Mouse (Mus musculus) monocyte, adult 2 months (primary cell): ENCODE measurements at regions not wholly inside any gene's neighbourhood (a gene's known extent, or its start where the extent isn't known, plus 50 kb on each side); places are given as distances from the start of the nearest gene placed in this dataset.

ENCODE experiments used
- DNase-seq, 2 experiments: peaks; one replicate each; pipeline ENCODE4 v3.0.0; 2022; ENCODE audit warnings: low spot score in 2 of 2, low read depth in 1 of 2

DNA sequence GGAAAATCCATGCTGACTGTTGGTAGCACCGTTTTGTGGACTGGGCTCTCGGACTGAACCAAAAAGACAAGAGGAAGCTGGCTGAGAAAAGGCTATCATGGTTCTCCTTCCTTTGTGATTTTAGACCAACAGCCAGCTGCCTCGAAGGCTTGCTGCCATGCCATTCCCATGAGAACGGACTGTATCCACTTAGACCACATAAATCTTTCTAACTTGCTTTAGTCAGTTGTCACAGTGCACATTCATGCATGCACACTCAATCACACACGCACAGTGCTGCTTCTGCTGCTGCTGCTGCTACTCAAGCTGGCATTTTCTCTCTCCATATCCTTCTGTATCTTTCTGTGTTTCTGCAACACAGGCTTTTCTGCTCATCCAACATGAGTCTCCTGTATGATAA is 1405.8 kb downstream of the Gsdmc2 start:
- DNase-seq: no peak

DNA sequence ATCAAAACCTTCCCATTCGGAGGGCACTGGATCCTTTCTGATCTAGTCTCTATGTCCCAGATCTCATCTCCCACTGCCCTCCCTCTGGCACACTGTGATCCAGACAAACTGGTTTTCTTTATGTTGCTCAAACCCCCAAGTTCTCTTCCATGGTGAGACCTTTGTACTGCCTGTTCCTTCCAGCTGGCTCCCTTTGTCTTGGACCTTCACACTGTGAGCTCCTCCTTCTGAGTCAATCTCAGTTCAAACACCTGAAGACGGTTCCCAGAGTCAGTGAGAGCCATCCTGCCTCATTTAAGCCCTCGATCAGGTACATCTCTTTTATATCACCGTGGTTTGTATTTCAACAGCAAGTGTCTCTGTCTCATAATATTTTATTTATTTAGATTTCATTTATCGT is 1408.3 kb downstream of the Gsdmc2 start:
- no peak for DNase-seq

DNA sequence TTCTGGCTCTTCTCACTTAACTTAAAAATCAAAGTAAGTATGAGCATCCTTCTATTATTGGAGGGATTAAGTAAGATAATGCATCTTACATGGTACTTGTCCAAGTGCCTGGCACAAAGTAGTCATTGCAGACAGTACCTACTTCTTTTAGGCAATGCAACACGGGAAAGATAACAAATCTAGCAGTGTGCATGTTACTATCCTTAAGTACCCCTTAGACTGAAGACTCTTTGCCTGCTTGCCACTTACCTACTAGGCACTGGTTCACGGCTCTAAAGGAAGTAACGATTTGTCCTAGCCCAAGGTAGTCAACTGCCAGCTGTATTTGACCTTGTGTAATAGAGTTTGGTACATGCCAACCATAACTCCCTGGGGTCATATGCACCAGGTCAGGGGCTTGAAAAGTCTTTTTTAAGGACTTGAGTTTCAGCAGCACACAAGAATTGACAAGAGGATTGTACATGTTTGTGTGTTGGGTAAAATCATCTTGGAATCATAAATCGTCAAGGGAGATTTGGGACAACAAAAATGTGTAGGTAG is 1409.8 kb downstream of the Gsdmc2 start:
- no peak for DNase-seq

DNA sequence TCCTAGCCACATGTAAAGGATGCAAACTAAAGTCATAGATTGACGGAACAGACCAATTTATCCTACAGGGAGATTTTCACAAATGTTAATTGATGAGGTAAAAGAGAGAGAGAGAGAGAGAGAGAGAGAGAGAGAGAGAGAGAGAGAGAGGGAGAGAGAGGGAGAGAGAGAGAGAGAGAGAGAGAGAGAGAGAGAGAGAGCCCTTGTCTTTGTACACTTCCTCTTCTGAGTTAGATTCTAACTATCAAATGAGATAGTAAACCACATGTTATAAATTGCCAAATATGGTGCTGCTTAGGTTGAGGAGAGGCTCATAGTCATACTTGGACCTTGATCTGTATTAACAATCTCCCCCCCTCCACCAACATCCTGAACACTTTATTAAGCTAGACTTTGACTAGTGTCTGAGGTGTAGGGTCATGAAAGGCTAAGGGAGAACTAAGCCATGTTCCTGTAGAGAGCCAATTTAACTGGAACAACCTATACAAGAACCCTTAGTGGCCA is 1412.2 kb downstream of the Gsdmc2 start:
- no peak for DNase-seq

DNA sequence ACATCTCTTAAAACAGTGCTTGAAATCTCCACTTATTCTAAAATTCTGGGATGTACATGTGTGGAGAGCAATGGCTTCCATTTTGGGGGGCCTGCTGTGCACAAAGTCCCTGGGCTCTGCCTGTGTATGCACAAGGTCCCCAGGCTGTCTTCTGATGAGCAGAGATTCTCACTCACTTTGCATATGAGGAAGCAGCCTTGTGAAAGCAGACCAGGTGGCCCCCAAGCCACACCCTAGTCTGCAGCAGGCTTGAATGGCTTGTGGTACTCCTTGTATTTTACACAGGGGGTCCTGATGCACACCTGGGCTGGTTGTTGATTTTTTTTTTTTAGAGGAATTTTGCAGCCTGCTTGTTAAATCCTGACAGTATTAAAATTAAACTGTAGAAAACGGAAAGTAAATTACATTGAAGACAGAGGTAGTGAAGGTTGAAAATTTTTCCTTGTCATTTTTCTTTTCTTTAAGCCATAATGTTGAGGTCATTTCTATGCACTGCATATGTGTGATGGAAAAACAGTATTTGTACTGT is 1413.8 kb downstream of the Gsdmc2 start:
- no peak for DNase-seq

DNA sequence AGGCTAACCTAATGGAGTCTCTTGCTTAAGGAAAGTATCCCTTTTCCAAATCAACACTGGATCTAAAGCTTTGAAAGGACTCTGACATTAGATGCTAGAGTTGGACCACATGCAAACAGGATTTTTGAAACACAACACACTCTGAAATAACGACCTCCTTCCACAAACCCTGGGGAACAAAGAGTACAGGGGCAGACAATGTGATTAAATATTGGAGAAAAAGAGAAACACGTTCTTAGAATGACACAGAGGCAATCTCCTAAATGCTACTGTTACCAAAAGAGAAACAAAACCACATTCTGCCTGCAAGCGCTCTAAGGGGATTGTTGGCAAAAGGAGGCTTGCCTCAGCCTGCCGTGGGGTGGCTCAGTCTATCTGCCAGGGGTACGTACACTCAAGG is 1422.0 kb downstream of the Gsdmc2 start:
- no peak for DNase-seq

DNA sequence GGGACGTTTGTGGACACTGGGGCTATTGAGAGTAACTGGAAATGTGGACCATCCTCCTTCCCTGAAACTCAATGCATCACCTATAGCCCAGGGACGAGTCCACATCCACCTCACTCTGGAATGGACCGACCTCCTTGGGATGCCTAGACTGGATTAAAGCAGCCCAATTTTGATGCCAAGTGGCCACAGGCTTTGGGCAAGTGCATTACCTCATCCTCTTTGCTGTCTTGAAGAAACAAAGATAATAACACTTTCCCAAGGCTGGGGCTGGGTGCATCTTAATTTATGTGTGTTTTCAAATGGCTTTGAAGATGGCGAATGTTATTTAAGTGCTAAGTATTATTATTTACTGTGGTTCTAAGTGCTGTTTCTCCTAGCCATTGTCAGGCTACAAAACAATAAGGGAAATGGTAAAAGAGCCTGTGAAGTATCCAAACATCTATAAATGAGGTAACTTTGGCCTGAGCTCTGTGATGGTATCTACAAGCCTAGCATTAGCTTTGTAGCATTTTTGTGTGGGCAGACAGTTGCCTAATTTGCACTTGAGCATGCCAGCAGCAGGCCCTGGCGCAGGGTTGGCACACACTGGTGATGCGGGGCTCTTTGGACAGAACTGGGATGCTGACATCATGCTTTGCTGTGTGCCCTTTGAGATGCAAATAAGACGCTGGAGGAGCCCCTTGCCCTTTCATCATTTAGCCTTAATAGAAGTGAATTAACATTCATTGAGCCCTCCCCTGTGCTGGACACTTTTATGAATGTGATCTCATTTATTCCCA is 1423.7 kb downstream of the Gsdmc2 start:
- DNase-seq: no peak

DNA sequence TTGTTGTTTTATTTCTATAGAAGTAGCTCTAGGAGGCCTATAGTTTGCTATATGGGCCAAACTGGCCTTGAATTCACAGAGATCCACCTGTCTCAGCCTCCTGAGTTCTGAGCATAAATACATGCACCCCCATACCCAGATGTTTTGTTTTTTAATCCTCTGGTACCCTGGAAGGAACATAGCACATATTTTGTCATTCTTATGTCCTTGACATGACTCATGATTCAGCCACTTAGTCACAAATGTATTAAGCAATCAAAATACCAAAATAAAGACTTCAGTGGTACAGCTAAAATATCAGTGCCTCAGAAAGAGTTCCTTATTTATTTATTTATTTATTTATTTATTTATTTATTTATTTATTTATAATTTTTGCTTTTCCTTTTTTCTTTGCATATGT is 1428.3 kb downstream of the Gsdmc2 start:
- DNase-seq: no peak

DNA sequence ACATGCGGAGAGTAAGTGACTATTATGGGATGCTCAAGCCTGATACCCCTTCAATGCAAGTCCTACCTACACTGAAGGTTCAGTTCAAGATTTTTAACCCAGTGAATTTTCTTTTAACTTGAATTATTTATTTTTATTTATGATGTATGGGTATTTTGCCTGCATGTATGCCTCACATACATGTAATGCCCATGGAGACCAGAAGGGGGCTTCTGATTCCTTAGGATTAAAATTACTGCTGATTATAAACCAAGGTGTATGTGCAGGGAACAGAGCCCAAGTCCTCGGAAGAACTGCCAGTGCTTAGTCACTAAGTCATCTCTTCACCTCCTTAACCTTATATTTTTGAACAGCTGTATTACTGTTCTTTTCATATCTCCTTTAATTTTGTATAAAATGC is 1431.3 kb downstream of the Gsdmc2 start:
- DNase-seq: no peak

DNA sequence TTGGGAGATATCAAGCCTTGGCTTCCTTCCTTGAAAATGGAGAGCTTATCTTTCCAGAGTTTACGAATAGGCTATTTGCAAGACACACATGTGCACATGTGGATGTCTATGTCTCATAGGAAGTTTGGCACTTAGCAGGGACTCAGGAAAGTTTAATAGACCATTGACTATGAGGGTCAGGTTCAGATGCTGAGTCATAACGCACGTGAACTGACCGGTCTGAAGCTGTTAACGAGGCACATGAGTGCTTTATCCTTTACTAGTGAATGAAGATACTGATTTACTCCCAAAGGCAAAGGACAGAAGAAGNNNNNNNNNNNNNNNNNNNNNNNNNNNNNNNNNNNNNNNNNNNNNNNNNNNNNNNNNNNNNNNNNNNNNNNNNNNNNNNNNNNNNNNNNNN is 1442.8 kb downstream of the Gsdmc2 start:
- no peak for DNase-seq

DNA sequence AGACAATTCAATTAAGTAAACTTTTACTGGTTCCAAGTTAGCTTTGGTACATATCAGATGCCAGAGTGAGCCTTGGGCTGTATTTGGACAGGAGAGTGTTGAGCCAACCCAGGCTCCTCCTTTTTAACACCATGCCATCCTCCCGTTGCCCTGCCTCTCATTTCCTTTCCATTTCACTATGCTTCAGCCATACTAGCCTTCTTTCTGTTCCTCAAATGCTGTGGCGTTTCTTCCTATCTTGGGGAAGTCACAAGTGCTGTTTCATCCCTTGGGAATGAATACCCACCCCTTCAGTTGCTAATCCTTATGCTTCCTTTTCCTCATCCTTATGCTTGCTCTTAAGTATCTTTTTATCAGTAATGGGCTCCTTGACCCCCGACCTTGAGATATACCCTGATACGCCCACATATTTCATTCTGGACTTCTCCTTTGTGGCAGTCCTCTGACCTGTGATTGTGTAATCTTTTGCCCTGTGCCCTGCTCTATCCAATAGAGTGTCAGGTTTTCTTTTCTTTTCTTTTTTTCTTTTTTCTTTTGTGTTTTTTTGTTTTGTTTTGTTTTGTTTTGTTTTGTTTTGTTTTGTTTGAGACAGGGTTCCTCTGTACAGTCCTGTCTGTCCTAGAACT is 1443.9 kb downstream of the Gsdmc2 start:
- peak; percentile 1 to 14 for DNase-seq

DNA sequence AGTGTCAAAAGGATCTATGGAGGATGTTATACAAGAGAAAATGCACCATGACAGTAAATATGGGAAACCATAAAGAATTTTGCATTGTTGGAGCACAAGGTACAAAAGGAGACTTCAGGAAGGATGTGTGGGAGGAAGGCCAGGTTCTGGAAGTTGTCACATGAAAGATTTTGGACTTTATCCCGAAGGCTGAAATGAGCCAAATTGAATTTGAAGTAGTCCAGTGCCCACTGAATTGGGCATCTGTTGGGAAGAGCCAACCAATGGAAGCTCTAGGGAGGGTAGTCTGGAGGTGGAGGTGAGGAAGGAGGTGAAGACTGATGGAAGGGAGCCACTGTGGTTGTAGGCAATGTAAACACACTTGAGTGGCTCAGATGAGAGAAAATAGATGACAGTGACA is 1445.6 kb downstream of the Gsdmc2 start:
- DNase-seq: no peak

DNA sequence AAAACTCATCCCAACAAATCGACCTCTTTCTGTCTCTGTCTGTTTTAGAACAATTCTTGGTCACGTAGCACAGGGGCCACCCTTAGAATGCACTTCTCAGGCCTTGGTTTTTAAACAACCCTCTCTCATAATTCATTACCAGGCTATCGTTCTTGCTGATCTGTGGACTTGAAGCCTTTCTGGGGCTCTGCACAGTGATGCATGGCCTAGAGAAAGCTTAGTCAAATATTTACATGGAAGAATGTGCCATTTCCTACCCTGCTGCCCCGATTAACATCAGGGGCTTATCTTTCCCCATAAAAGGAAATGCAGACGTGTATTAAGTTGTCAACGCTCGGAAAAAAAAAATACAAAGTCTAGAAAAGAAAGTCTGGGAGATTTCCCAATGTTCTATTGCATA is 1448.0 kb downstream of the Gsdmc2 start:
- no peak for DNase-seq

DNA sequence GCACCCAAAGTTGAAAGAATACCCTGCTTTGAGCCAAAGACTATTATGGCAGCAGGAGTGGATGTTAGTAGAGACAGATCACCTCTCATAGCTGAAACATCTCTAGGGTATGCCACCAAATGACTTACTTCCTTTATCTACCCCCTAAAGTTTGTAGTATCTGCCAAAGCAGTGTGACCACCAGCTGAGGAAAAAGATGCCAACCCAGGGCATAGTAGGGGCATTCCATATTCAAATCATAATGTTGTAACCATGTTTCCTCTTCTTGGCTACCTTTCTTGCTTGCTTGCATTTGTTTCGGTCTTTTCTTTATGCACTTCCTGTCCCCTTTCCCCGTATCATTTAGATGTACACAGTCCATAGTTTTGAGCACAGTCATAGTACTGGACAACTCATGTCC is 1449.6 kb downstream of the Gsdmc2 start:
- DNase-seq: no peak

DNA sequence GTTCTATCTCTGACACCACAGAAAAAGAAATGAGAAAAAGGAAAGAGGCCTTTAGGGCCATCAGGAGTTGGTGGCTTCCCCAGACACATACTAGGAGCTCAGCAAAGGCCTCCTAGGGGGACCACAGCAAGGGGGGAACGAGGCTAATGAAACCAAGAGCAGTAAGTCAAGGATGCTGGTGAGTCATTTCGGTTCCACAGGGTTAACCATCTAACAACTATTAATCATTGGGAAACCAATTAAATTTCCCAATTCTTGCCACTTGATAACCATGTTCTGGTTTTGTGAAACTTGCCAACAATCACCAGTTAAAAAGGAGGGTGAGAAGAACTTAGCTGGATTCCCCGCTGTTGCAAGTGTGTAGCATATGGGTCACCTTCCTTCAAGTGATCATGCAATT is 1451.6 kb downstream of the Gsdmc2 start:
- DNase-seq: no peak

DNA sequence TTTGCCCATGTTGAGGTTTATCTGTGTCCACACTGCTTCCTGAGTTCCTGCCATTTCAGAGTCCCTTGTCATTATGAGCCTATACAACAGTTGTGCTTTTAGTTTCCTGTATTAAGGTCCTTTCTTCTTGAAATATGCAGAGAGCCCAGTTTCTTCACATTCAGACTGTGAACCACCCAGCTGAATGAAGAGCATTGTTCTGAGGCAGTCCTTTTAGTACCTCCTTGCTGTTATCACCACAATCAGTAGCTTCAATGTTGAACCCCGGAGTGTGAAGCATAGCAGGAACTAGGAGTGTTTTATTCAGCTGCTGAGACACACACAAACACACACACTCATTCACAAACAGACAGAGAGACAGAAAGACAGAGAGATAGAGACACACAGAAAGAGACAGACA is 1452.1 kb downstream of the Gsdmc2 start:
- no peak for DNase-seq

DNA sequence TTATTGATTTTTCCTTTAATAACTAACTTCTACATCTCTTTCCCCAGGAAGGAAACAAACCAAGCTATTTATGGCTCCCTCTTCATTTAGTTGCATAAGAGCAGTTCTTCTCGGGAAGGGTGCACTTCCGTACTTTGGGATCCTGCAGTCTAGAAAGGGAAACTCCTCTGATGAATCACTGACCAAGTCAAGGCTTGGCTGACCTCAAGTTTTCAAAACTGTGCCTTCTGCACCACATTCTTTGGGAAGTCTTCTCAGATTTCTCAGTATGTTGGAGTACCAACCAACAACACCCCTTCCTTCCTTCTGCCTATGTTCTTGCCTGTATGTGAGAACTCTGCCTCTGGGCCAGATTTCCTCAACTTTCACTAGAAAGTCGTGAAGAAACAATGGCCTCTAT is 1452.6 kb downstream of the Gsdmc2 start:
- peak; percentile 10 to 22 for DNase-seq

DNA sequence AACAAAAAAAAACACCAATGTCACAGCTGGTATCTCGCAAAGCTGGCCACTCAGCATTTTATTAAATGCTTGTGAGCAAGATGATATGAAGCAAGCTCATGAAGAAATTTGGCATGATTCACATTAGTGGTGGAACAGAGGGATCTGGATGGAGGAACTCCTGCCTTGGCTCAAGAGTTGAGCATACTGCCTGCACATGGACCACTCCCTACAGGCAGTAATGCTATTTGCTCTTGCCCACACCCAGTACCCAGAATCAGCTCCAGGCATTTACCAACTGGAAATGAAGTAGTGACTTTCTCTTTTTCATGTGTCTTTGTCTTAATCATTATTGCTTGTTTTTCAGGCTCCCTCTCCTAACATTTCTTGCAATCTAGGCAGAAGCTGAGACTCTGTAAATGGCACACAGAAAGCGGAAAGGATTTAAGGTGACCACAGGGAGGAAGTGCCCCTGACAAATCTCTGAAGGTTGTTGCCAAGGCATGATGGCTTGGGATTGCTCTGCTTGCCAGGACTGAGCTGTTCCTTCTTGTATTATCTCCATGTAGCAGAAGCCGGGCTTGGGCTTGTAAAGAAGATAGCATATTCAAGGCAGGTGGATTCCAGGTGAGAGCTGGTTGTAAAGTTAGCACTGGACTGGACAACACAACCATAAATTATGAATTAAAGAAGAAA is 1455.4 kb downstream of the Gsdmc2 start:
- DNase-seq: no peak

DNA sequence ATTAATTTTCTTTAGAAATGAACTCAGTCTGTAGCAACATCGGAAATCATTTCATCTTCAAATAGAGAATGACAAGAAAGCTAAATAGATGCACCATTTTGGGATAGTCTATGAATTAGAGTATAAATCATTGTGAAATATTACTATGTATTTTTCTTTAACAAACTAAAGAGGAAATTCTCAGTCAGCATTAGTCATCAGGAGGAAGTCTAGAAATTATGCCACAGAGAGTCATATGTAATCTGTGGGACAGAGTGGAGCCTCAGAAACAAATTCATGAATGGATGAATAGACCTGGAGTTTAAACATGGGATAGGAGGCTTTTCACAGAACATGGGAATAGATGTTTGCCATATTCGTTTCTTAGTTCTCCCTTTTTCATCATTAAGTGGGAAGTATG is 1459.4 kb upstream of the A1bg start:
- DNase-seq: no peak

DNA sequence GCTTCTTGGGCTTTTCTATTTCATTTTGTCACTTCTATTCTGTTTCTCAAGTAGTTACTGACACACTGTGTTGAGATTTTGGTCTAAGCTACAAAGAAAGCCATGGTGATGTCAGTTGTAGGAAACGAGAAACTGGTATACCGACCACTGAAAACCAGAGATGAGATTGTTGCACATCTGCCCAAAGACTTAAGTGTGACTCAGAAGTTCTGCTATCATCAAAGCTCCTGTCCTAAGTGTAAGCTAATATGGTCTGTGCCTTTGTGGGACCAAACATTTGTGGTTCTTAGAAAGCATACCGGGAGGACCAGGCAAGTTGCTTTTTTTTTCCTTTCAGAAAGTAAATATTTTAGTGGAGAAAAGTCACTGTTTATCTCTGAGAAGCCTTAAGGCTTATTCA is 1451.8 kb upstream of the A1bg start:
- no peak for DNase-seq

DNA sequence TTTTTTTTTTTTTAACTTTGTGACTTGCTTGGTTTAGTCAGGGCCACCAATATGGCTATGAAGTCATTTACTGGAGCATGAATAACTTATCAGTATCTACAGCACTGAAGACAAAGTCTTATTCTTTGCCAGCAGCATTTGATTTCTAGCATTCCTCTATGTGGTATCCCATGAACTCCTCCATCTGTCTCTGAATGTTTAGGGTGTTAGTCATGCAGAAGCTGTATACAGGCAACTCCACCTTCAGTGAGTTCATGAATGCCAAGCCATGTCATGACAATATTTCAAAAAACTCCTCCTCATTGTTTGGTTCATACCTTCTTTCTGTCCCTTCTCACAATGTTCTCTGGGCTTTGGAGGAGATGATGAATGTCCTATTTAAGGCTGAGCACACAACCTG is 1438.4 kb upstream of the A1bg start:
- DNase-seq: no peak
